Mouse (Mus musculus): Measurements from ENCODE around the gene Dpep2nb.

GRCm38 (mm10) chr8:106038721-106039120, 32.9 kb upstream of the Dpep2nb start:
- TF ChIP-seq CTCF (conservative IDR thresholded peaks at IDR 0.05; ENCODE audit: insufficient read depth, insufficient read length, low read depth, low read length) = no peak
- no peak for TF ChIP-seq POLR2A (IDR thresholded peaks at IDR 0.05; ENCODE audit: low read depth, low read length)

Measured in kidney, adult 2 months (tissue).